Mouse (Mus musculus) G1E (cell line): ENCODE results near the gene Il10.

Source experiments
- CTCF ChIP-seq: IDR thresholded peaks from 2 replicates; pipeline ENCODE4 v1.5.1; 2012; ENCODE audit warnings: low read depth, low read length, inconsistent platforms, mixed read lengths
- POLR2AphosphoS5 ChIP-seq: IDR thresholded peaks from 2 replicates; pipeline ENCODE4 v1.6.1; 2012; ENCODE audit warnings: low read depth, low read length, inconsistent platforms; ENCODE audit not compliant: insufficient replicate concordance

- no peak for TF ChIP-seq CTCF
- TF ChIP-seq POLR2AphosphoS5 = no peak
Observed at GRCm38 (mm10) chr1:131042721-131043120, 23.1 kb downstream of the Il10 start.
